Mouse (Mus musculus) MEL (cell line): ENCODE measurements around the gene Tbccd1. TPM values are rescaled to one million over a fixed set of nuclear protein-coding genes. Genes with fewer than 3 reads are reported as not detected.
A peak's percentile ranks its signal among the peaks of the same experiment; 100 is the strongest.

Experiments
- DNase-seq: peaks from one replicate; pipeline ENCODE4 v3.0.0; 2011; ENCODE audit warnings: low read depth, low spot score
- H3K27ac ChIP-seq: 2 replicates; pipeline ENCODE4 v1.5.1; 2012; ENCODE audit warnings: low read depth, mild to moderate bottlenecking, control low read depth, low read length, moderate library complexity; ENCODE audit not compliant: control insufficient read depth
- H3K27me3 ChIP-seq, 2 experiments: fragments of 150-350 bp in 1 of 2; sonication (generic) in 1 of 2; 2 replicates each; pipeline ENCODE4 v1.6.1; 2012; ENCODE audit warnings: low read length in 2 of 2, mild to moderate bottlenecking in 2 of 2, improper control_type of control experiment in 1 of 2, moderate library complexity in 1 of 2; ENCODE audit not compliant: insufficient read depth in 2 of 2, control insufficient read depth in 1 of 2
- H3K36me3 ChIP-seq, 2 experiments: 2 replicates each; pipeline ENCODE4 v1.6.1; 2012 to 2014; ENCODE audit warnings: low read length in 2 of 2, improper control_type of control experiment in 1 of 2, inconsistent platforms in 1 of 2, mild to moderate bottlenecking in 1 of 2; ENCODE audit not compliant: insufficient read depth in 2 of 2, control insufficient read depth in 1 of 2
- H3K4me1 ChIP-seq, 2 experiments: fragments of 150-350 bp in 1 of 2; sonication (generic) in 1 of 2; 2 replicates each; pipeline ENCODE4 v1.6.1; 2012; ENCODE audit warnings: low read length in 2 of 2, improper control_type of control experiment in 1 of 2, mild to moderate bottlenecking in 1 of 2; ENCODE audit not compliant: insufficient read depth in 2 of 2, control insufficient read depth in 1 of 2
- H3K4me3 ChIP-seq, 2 experiments: fragments of 150-350 bp in 1 of 2; sonication (generic) in 1 of 2; 2 replicates each; pipeline ENCODE4 v1.5.1; 2012; ENCODE audit warnings: low read depth in 2 of 2, low read length in 2 of 2, mild to moderate bottlenecking in 2 of 2, moderate library complexity in 2 of 2, control low read depth in 1 of 2, improper control_type of control experiment in 1 of 2; ENCODE audit not compliant: control insufficient read depth in 1 of 2, insufficient read depth in 1 of 2
- H3K79me2 ChIP-seq: 2 replicates; pipeline ENCODE4 v1.6.1; 2012; ENCODE audit warnings: mild to moderate bottlenecking, low read length, moderate library complexity; ENCODE audit not compliant: control insufficient read depth, poor library complexity, insufficient read depth
- H3K9ac ChIP-seq: 2 replicates; pipeline ENCODE4 v1.6.1; 2012; ENCODE audit warnings: low read depth, mild to moderate bottlenecking, control low read depth, low read length, moderate library complexity; ENCODE audit not compliant: control insufficient read depth, poor library complexity, severe bottlenecking
- H3K9me3 ChIP-seq: fragments of 150-350 bp; sonication (generic); replicated peaks from 2 replicates; pipeline ENCODE4 v1.6.1; 2012; ENCODE audit warnings: mild to moderate bottlenecking, low read length, improper control_type of control experiment, moderate library complexity; ENCODE audit not compliant: insufficient read depth
- BHLHE40 ChIP-seq: IDR thresholded peaks from 2 replicates; pipeline ENCODE4 v1.6.1; 2012; ENCODE audit warnings: low read depth, mild to moderate bottlenecking, inconsistent platforms, low read length, improper control_type of control experiment, borderline replicate concordance
- CHD1 ChIP-seq: IDR thresholded peaks from 2 replicates; pipeline ENCODE4 v1.6.1; 2012; ENCODE audit warnings: low read depth, mild to moderate bottlenecking, inconsistent platforms, low read length, improper control_type of control experiment
- CHD2 ChIP-seq: IDR thresholded peaks from 2 replicates; pipeline ENCODE4 v1.6.1; 2011; ENCODE audit warnings: low read length, improper control_type of control experiment
- CTCF ChIP-seq, 3 experiments: IDR thresholded peaks in 2 of 3; conservative IDR thresholded peaks in 1 of 3; 2 replicates each; pipeline ENCODE4 v1.5.1; 2011 to 2012; ENCODE audit warnings: low read length in 3 of 3, low read depth in 2 of 3, mild to moderate bottlenecking in 2 of 3, improper control_type of control experiment in 1 of 3, inconsistent platforms in 1 of 3, mixed read lengths in 1 of 3, moderate library complexity in 1 of 3; ENCODE audit not compliant: control insufficient read depth in 1 of 3, insufficient read depth in 1 of 3, poor library complexity in 1 of 3, severe bottlenecking in 1 of 3
- E2F4 ChIP-seq: IDR thresholded peaks from 2 replicates; pipeline ENCODE4 v1.6.1; 2011; ENCODE audit warnings: low read depth, low read length, improper control_type of control experiment, borderline replicate concordance
- ELF1 ChIP-seq: IDR thresholded peaks from 2 replicates; pipeline ENCODE4 v1.6.1; 2014; ENCODE audit warnings: low read depth, mild to moderate bottlenecking, inconsistent platforms, low read length, improper control_type of control experiment, moderate library complexity
- EP300 ChIP-seq, 2 experiments: IDR thresholded peaks; 2 replicates each; pipeline ENCODE4 v1.6.1; 2011; ENCODE audit warnings: improper control_type of control experiment in 2 of 2, low read length in 2 of 2, low read depth in 1 of 2, mild to moderate bottlenecking in 1 of 2
- ETS1 ChIP-seq: IDR thresholded peaks from 2 replicates; pipeline ENCODE4 v1.6.1; 2012; ENCODE audit warnings: low read depth, mild to moderate bottlenecking, inconsistent platforms, low read length, improper control_type of control experiment, moderate library complexity
- GABPA ChIP-seq: IDR thresholded peaks from 2 replicates; pipeline ENCODE4 v1.6.1; 2012; ENCODE audit warnings: low read depth, mild to moderate bottlenecking, inconsistent platforms, low read length, improper control_type of control experiment, moderate library complexity
- KAT2A ChIP-seq: conservative IDR thresholded peaks from 2 replicates; pipeline ENCODE4 v1.6.1; 2012; ENCODE audit warnings: low read depth, low read length, improper control_type of control experiment, inconsistent platforms
- MAZ ChIP-seq: IDR thresholded peaks from 2 replicates; pipeline ENCODE4 v1.6.1; 2012; ENCODE audit warnings: low read depth, mild to moderate bottlenecking, inconsistent platforms, low read length, improper control_type of control experiment
- MEF2A ChIP-seq: IDR thresholded peaks from 2 replicates; pipeline ENCODE4 v1.6.1; 2014; ENCODE audit warnings: low read depth, mild to moderate bottlenecking, inconsistent platforms, low read length, improper control_type of control experiment; ENCODE audit not compliant: poor library complexity, insufficient replicate concordance, severe bottlenecking; ENCODE audit errors: extremely low read depth
- MXI1 ChIP-seq: IDR thresholded peaks from 2 replicates; pipeline ENCODE4 v1.6.1; 2011; ENCODE audit warnings: mild to moderate bottlenecking, low read depth, low read length, improper control_type of control experiment
- MYC ChIP-seq: IDR thresholded peaks from 2 replicates; pipeline ENCODE4 v1.6.1; 2011; ENCODE audit warnings: low read depth, mild to moderate bottlenecking, low read length, improper control_type of control experiment, moderate library complexity
- POLR2AphosphoS2 ChIP-seq: IDR thresholded peaks from 2 replicates; pipeline ENCODE4 v1.6.1; 2011; ENCODE audit warnings: low read length, improper control_type of control experiment
- POLR2AphosphoS5 ChIP-seq: IDR thresholded peaks from 2 replicates; pipeline ENCODE4 v1.6.1; 2012; ENCODE audit warnings: low read depth, borderline replicate concordance, mild to moderate bottlenecking, inconsistent platforms, low read length, moderate library complexity, mixed read lengths
- SIN3A ChIP-seq: IDR thresholded peaks from 2 replicates; pipeline ENCODE4 v1.6.1; 2012; ENCODE audit warnings: low read length, improper control_type of control experiment, inconsistent platforms
- TAL1 ChIP-seq: IDR thresholded peaks from 2 replicates; pipeline ENCODE4 v1.6.1; 2012; ENCODE audit warnings: mild to moderate bottlenecking, inconsistent platforms, low read length, moderate library complexity, mixed read lengths
- TBP ChIP-seq: IDR thresholded peaks from 2 replicates; pipeline ENCODE4 v1.8.0; 2011; ENCODE audit warnings: low read depth, low read length, improper control_type of control experiment
- TCF12 ChIP-seq: IDR thresholded peaks from 2 replicates; pipeline ENCODE4 v1.6.1; 2014; ENCODE audit warnings: low read depth, mild to moderate bottlenecking, inconsistent platforms, low read length, improper control_type of control experiment, moderate library complexity
- UBTF ChIP-seq: IDR thresholded peaks from 2 replicates; pipeline ENCODE4 v1.6.1; 2012; ENCODE audit warnings: low read depth, mild to moderate bottlenecking, inconsistent platforms, low read length, improper control_type of control experiment, moderate library complexity, borderline replicate concordance; ENCODE audit not compliant: insufficient read depth
- USF1 ChIP-seq: IDR thresholded peaks from 2 replicates; pipeline ENCODE4 v1.6.1; 2014; ENCODE audit warnings: low read depth, mild to moderate bottlenecking, inconsistent platforms, low read length, improper control_type of control experiment, moderate library complexity
- USF2 ChIP-seq, 2 experiments: IDR thresholded peaks; 2 replicates each; pipeline ENCODE4 v1.6.1; 2011 to 2012; ENCODE audit warnings: improper control_type of control experiment in 2 of 2, low read length in 2 of 2, borderline replicate concordance in 1 of 2, inconsistent platforms in 1 of 2, low read depth in 1 of 2, mild to moderate bottlenecking in 1 of 2; ENCODE audit not compliant: insufficient read depth in 1 of 2
- ZC3H11A ChIP-seq: IDR thresholded peaks from 2 replicates; pipeline ENCODE4 v1.6.1; 2012; ENCODE audit warnings: low read depth, mild to moderate bottlenecking, inconsistent platforms, low read length, improper control_type of control experiment
- ZMIZ1 ChIP-seq: IDR thresholded peaks from 2 replicates; pipeline ENCODE4 v1.6.1; 2012; ENCODE audit warnings: low read depth, mild to moderate bottlenecking, inconsistent platforms, low read length, improper control_type of control experiment, moderate library complexity
- ZNF384 ChIP-seq: IDR thresholded peaks from 2 replicates; pipeline ENCODE4 v1.6.1; 2012; ENCODE audit warnings: low read depth, mild to moderate bottlenecking, inconsistent platforms, low read length, improper control_type of control experiment
- polyA plus RNA-seq, 2 experiments: library from polyadenylated mRNA; stranded (reverse) in 1 of 2; unstranded in 1 of 2; fragments of >175 nt in 1 of 2; fragments of >200 nt in 1 of 2; gene quantifications; 2 replicates each; pipeline versions ENCODE4 v1.2.1 to v1.2.4; 2012; ENCODE audit warnings: low replicate concordance in 2 of 2, low read depth in 1 of 2; ENCODE audit not compliant: insufficient read length in 2 of 2, insufficient read depth in 1 of 2, missing spikeins in 1 of 2
- total RNA-seq: library from RNA; depleted of rRNA; stranded (reverse); fragments of 300-350 nt; gene quantifications from 2 replicates; pipeline ENCODE4 v1.2.3, GENCODE M21; 2012

Gene Tbccd1
- total and polyA plus RNA-seq, 3 experiments, result 23.8 to 28.7 TPM; not detected in 1

DNA sequence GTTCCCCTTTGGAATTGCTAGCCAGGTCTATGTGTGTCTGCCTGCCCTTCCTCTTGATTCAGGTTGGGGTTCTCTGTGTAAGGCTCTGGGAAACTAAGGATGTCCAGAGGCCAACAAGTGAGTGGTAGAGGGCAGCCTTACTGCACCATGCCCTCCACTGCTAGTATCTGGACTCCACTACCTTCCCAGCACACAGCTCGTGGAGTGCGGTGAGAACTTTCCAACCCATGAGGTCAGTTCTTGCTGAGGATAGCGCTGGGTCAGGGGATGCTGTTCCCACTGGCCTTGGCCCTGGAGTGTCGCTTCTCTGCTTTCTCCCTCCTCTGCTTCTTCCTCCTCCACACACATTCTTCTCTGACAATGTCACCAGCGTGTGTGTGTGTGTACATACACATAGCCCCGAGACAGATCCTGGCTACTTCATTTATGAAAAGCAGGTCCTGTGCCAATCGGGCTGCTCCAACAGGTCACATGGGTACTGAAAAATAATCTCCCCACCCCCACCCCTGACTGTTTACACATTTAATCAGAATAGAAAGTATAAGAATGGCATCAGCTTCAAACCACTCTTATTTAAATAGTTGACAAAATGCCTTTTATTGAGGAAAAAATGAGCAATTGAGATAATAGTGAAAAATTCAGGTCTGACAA lies 22.6 kb upstream of the Tbccd1 start:
- peaks cover 19 to 35% of the 10 kb centered on the region in 2 experiments; a peak in 3 of 4 replicates for H3K4me1 ChIP-seq
- H3K36me3 ChIP-seq, result peaks cover 0 to 28% of the 10 kb centered on the region in 2 experiments; a peak in 2 of 4 replicates
- H3K4me3 ChIP-seq, result no peak overlapping the region
- peak overlapping the region; percentile 93 for H3K27ac ChIP-seq
- H3K9ac ChIP-seq, result peak overlapping the region; percentile 55; the same call in 1 of the 2 replicates
- H3K9me3 ChIP-seq, result no peaks in the 10 kb centered on the region
- DNase-seq, result no peak
- H3K27me3 ChIP-seq, result no peaks in the 10 kb centered on the region
- TF ChIP-seq USF1, result peak; percentile 66; the same call in 1 of the 2 replicates
- TF ChIP-seq TCF12, result no peak
- TF ChIP-seq CTCF (IDR thresholded peaks at IDR 0.05 in 2 of 3, conservative IDR thresholded peaks at IDR 0.05 in 1 of 3; ENCODE audit: control insufficient read depth in 1 of 3, insufficient read depth in 1 of 3, low read depth in 2 of 3, low read length in 3 of 3, poor library complexity in 1 of 3, severe bottlenecking in 1 of 3), result no peak
- no peak for TF ChIP-seq USF2 (IDR thresholded peaks at IDR 0.05; ENCODE audit: borderline replicate concordance in 1 of 2, insufficient read depth in 1 of 2, low read depth in 1 of 2, low read length in 2 of 2)
- no peak for TF ChIP-seq ZC3H11A
- no peaks in the 10 kb centered on the region for H3K79me2 ChIP-seq

DNA sequence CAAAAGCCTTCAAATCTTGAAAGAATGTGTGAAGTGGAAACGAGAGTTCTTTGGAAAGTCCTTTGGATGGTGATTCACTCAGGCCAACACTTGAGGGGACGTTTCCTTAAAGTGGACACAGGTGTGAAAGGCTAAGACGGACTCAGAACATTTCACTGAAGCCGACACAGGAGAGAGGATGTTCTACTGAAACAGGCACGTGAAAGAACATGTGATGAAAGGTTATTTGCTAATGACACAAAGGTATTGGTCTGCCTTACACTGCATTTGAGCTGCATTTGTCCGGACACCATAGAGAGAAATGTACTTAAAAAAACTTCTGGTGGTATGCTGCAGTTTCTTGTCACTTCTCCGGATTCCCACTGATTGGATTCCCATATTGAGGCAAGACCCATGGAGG lies 21.2 kb upstream of the Tbccd1 start:
- peaks cover 19 to 35% of the 10 kb centered on the region in 2 experiments; a peak in 3 of 4 replicates for H3K4me1 ChIP-seq

DNA sequence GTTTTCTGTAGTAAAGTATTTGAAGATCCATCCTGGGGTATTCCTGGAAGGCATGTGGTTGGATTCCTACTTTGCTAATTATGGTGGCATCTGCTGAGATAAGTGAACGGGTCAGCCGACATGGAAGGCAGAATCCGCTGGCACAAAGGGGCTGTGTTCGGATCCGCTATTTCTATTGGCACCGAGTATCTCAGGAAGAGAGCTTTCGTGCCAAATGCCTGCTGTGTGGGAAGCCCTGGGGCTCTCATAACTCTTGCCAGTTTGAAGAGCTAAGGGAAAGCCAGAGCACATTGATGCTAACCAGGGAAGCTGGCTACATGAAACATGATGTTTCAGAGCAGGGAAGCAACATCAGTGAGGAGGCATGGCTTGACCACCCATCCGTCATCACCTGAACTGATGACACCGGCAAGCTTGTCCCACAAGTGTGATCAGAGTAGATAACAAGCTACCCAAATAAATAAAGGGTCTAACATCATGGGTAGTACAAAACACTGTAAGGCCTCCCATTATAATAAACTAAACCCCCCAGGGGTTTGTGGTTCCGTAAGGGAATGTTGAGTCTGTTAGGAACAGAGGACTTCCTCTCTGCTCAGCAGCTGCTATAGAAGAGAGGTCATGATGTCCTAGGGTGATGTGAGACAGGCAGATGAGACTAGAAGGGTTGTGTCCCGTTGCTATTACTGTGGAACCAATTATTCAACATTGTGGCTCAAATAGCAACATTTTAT lies 20.4 kb upstream of the Tbccd1 start:
- Histone ChIP-seq H3K27me3 (no peaks in the 10 kb centered on the region), H3K36me3 (peaks cover 0 to 20% of the 10 kb centered on the region in 2 experiments; a peak in 2 of 4 replicates), H3K4me1 (peaks cover 18 to 28% of the 10 kb centered on the region in 2 experiments; a peak in 3 of 4 replicates), H3K4me3 (no peak overlapping the region), H3K27ac (no peak overlapping the region), H3K9ac (no peak overlapping the region), H3K79me2 (no peaks in the 10 kb centered on the region), H3K9me3 (no peaks in the 10 kb centered on the region)
- no peak for DNase-seq
- TF ChIP-seq MEF2A (no peak), USF1 (no peak), GABPA (no peak), BHLHE40 (no peak), MAZ (no peak), SIN3A (no peak), ZNF384 (no peak), ZMIZ1 (no peak), CHD1 (no peak), ETS1 (no peak), ELF1 (no peak)

More for the DNA sequence above, 21.2 kb upstream of the Tbccd1 start:
- H3K4me3 ChIP-seq, result no peak overlapping the region
- no peak overlapping the region for H3K9ac ChIP-seq
- H3K9me3 ChIP-seq, result no peaks in the 10 kb centered on the region
- no peak for TF ChIP-seq POLR2AphosphoS5
- TF ChIP-seq EP300 (IDR thresholded peaks at IDR 0.05; ENCODE audit: low read depth in 1 of 2, low read length in 2 of 2), result no peak
- TF ChIP-seq MXI1, result no peak
- TF ChIP-seq TBP, result no peak
- no peak for TF ChIP-seq TAL1
- TF ChIP-seq KAT2A, result no peak
- no peak for TF ChIP-seq E2F4
- no peak for TF ChIP-seq ELF1
- no peak for TF ChIP-seq USF1
- no peak for TF ChIP-seq UBTF
- no peak for TF ChIP-seq CHD2
- TF ChIP-seq POLR2AphosphoS2, result no peak
- TF ChIP-seq GABPA, result no peak
- no peak for TF ChIP-seq MYC
- TF ChIP-seq CHD1, result no peak
- no peaks in the 10 kb centered on the region for H3K27me3 ChIP-seq
- peaks cover 0 to 28% of the 10 kb centered on the region in 2 experiments; a peak in 2 of 4 replicates for H3K36me3 ChIP-seq
- no peak overlapping the region for H3K27ac ChIP-seq
- H3K79me2 ChIP-seq, result no peaks in the 10 kb centered on the region
- DNase-seq, result no peak
